Mouse (Mus musculus): ENCODE data around the gene Sash1.

DNA sequence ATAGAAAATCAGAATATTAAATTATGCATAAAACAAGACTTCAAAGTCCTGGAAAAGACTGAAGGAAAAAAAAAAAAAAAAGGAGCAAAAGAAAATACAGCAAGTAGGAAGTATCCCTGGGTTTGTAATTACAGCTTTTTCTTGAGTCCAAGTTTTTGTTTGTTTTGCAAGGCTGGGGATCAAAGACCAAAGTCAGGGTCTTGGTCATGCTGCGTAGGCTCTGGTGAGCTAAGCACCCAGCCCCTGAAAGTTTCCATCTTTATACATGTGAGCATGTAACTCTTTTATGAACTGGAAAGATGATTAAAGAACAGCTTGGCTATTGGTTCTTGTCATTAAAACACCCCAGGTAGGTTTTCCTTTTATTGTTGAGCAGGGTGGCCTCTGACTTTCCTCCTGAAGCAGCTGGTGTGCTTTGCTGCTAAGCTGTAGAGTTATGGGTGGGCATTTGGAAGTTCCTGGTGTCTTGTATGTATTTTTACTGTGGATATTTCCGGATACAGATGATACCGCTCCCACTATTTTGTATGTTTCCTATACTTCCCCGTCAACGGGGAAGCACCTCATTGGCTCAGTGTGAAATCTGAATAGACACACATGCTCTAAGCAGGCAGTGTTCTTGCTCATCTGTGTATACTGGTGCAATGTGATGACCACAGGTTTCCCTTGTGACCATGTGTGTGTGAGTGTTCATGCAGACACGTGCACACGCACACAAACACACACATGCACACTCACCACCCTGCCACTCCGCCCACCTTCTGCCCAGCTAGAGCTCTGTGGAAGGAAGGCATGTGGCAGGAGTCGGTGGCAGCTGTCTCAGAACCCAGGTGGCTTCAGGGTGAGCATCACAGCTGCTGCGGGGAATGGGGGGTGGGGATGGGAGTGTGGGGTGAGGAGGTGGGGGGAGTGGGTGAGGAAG lies 47.8 kb upstream of the Sash1 start:
- TF ChIP-seq TAL1 (IDR thresholded peaks at IDR 0.05; ENCODE audit: low read length), result no peak
- no peak for TF ChIP-seq GATA1 (IDR thresholded peaks at IDR 0.05; ENCODE audit: low read length)
